Mouse (Mus musculus): ENCODE results near the gene Grm4. TPM values are rescaled to one million over a fixed set of nuclear protein-coding genes. Genes with fewer than 3 reads are reported as not detected.

Grm4 gene
- polyA plus RNA-seq, 1 experiment from 2014 or later: 0.02 TPM

DNA sequence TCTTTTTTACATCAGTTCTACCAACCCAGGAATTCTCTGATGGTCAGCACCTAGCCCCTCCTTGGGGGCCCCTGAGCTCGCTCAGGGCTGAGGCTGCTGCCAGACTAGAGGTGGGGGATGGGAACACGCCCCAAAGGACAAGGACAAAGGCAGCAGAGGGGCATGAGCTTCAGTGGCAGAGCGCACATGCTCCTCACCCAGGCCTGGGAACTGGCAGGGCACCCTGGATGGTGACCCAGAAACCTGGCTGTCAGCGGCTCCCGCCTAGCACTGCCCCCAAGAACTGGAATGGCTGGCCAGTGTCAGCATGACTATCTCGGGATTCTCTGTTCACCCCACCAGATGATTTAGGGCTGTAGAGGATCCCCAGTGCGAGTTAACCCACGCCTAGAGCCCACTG lies 28.0 kb upstream of the Grm4 start:
- Histone ChIP-seq H3K36me3 (replicated peaks) (no peaks in the 10 kb centered on the region), H3K4me2 (no peak overlapping the region), H3K9ac (no peak overlapping the region), H3K4me3 (replicated peaks) (no peak overlapping the region), H3K9me3 (replicated peaks) (no peaks in the 10 kb centered on the region), H3K27me3 (no peaks in the 10 kb centered on the region; the same call in 1 of the 2 replicates), H3K4me1 (replicated peaks) (peaks cover 33% of the 10 kb centered on the region), H3K27ac (replicated peaks) (no peak overlapping the region)
- no peak for ATAC-seq (ENCODE audit: insufficient read depth)
- WGBS (ENCODE audit: insufficient replicate concordance): 41% methylated on average over 8 of the region's 8 CpGs

DNA sequence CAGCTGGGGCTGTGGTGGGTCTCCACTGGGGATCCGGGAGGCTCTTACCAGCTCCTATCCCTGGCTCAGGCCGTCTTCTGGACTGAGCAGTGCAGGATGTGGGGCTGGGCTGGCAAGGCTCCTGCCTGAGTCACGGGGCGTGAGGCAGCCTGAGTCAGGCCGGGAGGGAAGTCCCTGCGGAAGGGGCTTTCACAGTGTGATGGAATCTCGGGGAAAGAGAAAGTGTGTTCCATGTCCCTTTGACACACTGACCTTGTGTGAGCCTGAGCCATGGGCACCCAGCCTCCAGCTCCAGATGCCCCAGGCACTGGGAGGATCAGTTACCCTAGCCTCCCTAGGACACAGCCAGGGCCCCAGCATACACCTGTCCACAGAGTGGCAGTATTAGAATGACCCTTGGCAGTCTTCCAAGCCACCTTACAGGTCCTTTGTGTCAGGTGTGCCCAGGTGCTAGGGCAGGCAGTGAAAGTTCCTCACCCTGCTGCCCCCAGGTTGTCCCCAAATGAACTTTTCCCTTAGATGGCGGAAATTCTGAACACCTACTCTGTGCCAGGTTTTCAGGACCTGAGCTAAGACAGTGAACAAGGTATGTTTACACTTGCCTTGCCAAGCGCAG lies 26.2 kb upstream of the Grm4 start:
- no peak for ATAC-seq (ENCODE audit: insufficient read depth)
- Histone ChIP-seq H3K27ac (replicated peaks) (no peak overlapping the region), H3K4me2 (no peak overlapping the region), H3K9me3 (replicated peaks) (no peaks in the 10 kb centered on the region), H3K27me3 (no peaks in the 10 kb centered on the region; the same call in 1 of the 2 replicates), H3K4me1 (replicated peaks) (peaks cover 20% of the 10 kb centered on the region), H3K9ac (no peak overlapping the region), H3K36me3 (replicated peaks) (no peaks in the 10 kb centered on the region), H3K4me3 (replicated peaks) (no peak overlapping the region)
- 55% methylated on average over 9 of the region's 9 CpGs for WGBS (ENCODE audit: insufficient replicate concordance)

DNA sequence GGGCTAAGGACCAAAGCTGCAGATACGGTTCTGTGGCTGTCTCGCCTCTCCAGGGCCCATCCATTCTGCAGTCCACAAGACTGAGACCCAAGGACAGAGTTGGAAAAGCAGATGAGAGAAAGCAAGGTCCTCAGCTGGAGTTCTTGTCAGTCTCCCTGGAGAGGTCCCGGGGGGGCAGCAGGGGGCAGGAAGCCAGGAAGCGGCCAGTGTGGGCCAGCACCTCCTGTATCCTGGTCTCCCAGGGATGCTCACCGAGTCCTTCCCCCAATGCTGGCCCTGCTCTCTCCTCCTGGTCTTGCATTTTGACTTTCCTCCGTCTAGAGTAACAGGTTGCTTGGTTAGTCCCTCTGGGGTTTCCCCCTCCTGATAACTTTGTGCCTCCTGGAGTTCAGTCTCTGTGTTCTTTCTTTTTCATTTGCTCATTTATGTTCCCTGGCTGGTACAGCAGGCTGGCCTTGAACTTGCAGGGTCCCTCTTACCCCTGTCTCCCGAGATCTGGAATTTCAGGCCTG lies 25.4 kb upstream of the Grm4 start:
- no peaks in the 10 kb centered on the region; the same call in 1 of the 2 replicates for H3K27me3 ChIP-seq
- no peak for ATAC-seq (ENCODE audit: insufficient read depth)
- WGBS (ENCODE audit: insufficient replicate concordance): 62% methylated on average over 7 of the region's 7 CpGs

DNA sequence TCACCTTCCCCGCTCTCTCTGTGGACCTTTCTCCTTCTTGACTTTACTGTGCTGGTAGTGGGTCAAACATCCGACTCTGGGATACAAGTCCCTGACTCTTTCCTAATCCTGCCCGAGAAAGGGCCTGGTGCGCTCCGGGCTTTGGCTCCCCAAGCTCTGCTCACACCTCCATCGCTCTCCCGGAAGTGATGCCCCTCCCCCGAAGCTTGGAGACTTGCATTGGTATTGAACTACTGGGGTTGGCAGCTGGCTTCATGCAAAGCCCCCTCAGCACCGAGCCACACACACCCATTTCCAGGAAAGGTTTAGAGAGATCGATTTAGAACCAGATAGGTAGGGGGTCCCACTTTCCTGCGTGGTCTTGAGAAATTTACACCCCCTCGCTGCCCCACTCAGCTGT lies 24.8 kb upstream of the Grm4 start:
- Histone ChIP-seq H3K36me3 (replicated peaks) (no peaks in the 10 kb centered on the region), H3K9ac (no peak overlapping the region), H3K27ac (replicated peaks) (no peak overlapping the region), H3K4me2 (no peak overlapping the region), H3K4me1 (replicated peaks) (0 out of 2 replicates have a peak, but pooled peaks cover 7% of the 10 kb centered on the region), H3K4me3 (replicated peaks) (no peak overlapping the region), H3K27me3 (no peaks in the 10 kb centered on the region; the same call in 1 of the 2 replicates), H3K9me3 (replicated peaks) (no peaks in the 10 kb centered on the region)
- no peak for ATAC-seq (ENCODE audit: insufficient read depth)
- 43% methylated on average over 12 of the region's 12 CpGs for WGBS (ENCODE audit: insufficient replicate concordance)

More for the DNA sequence above, 25.4 kb upstream of the Grm4 start:
- Histone ChIP-seq H3K4me2 (no peak overlapping the region), H3K4me1 (replicated peaks) (peaks cover 13% of the 10 kb centered on the region), H3K9ac (no peak overlapping the region), H3K36me3 (replicated peaks) (no peaks in the 10 kb centered on the region), H3K4me3 (replicated peaks) (no peak overlapping the region), H3K9me3 (replicated peaks) (no peaks in the 10 kb centered on the region), H3K27ac (replicated peaks) (no peak overlapping the region)

DNA sequence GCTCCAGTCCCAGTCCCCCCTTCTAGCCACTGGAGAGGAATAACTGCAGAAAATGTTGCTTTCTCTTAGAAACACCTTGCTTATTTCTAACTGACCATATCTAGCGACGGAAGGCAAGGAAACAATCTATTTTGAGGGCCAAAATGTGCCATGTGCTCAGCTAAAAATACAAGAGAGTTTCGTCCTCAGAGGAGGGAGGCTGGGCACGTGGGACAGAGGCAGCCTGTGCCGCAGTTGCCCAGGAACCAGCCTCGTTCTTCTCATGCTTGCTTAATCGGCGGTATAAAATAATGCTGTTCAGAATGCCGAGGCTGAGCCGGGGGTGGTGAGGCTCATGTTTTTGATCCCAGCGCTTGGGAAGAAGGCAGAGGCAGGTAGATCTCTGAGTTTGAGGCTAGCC lies 23.3 kb upstream of the Grm4 start:
- H3K4me1 ChIP-seq (replicated peaks): 0 out of 2 replicates have a peak, but pooled peaks cover 4% of the 10 kb centered on the region
- no peak overlapping the region for H3K27ac ChIP-seq (replicated peaks)
- no peaks in the 10 kb centered on the region for H3K9me3 ChIP-seq (replicated peaks)
- no peaks in the 10 kb centered on the region for H3K36me3 ChIP-seq (replicated peaks)
- no peaks in the 10 kb centered on the region; the same call in 1 of the 2 replicates for H3K27me3 ChIP-seq
- H3K9ac ChIP-seq: no peak overlapping the region
- WGBS (ENCODE audit: insufficient replicate concordance): 68% methylated on average over 11 of the region's 11 CpGs
- ATAC-seq (ENCODE audit: insufficient read depth): no peak
- H3K4me3 ChIP-seq (replicated peaks): no peak overlapping the region
- no peak overlapping the region for H3K4me2 ChIP-seq

DNA sequence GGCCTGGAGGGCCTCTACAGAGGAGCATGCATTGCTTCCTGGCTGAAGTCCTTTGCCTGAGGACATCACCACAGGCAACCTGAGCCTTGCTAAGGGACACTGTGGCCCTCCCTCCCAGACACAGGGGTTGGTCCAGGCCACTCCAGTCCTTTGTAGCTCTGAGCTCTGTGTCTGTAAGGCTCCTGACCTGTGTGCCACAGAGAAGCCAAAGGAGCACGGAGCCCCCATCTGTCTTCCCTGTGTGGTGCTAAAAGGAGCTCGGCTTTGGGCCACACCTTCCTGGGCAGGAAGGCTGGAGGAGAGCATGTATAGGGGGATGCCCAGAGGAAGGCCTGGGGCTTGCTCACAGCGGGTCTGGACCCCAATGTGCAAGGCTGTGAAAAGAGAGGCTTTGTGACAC lies 20.8 kb upstream of the Grm4 start:
- WGBS (ENCODE audit: insufficient replicate concordance): 62% methylated on average over 3 of the region's 3 CpGs
- H3K4me3 ChIP-seq (replicated peaks): no peak overlapping the region
- H3K4me2 ChIP-seq: no peak overlapping the region
- no peak for ATAC-seq (ENCODE audit: insufficient read depth)
- H3K27ac ChIP-seq (replicated peaks): no peak overlapping the region
- H3K9me3 ChIP-seq (replicated peaks): no peaks in the 10 kb centered on the region
- H3K4me1 ChIP-seq (replicated peaks): 0 out of 2 replicates have a peak, but pooled peaks cover 4% of the 10 kb centered on the region
- H3K27me3 ChIP-seq: no peaks in the 10 kb centered on the region; the same call in 1 of the 2 replicates
- H3K9ac ChIP-seq: no peak overlapping the region
- no peaks in the 10 kb centered on the region for H3K36me3 ChIP-seq (replicated peaks)

DNA sequence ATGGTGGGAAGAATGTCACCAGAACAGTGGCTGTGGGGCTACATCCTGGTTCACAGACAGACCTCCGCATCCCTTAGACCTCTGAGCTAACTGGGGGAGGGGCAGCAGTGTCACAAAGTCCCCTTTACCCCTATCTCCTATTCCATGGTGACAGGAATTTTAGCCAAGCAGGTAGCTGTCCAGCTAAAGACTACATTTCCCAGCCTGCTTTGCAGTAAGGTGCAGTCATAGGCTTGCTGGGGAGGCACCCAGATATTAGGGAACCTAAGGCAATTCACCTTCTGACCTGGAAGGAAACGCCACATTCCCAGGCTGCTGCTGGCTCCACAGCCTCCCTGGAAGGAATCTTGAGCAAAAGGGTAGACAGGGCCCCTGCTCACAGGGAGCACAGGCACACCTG lies 20.1 kb upstream of the Grm4 start:
- WGBS (ENCODE audit: insufficient replicate concordance): 63% methylated on average over 2 of the region's 2 CpGs
- ATAC-seq (ENCODE audit: insufficient read depth): no peak
- H3K9ac ChIP-seq: no peak overlapping the region
- 0 out of 2 replicates have a peak, but pooled peaks cover 4% of the 10 kb centered on the region for H3K4me1 ChIP-seq (replicated peaks)
- H3K27me3 ChIP-seq: no peaks in the 10 kb centered on the region; the same call in 1 of the 2 replicates
- no peaks in the 10 kb centered on the region for H3K9me3 ChIP-seq (replicated peaks)
- H3K4me2 ChIP-seq: no peak overlapping the region
- no peak overlapping the region for H3K27ac ChIP-seq (replicated peaks)
- no peak overlapping the region for H3K4me3 ChIP-seq (replicated peaks)
- no peaks in the 10 kb centered on the region for H3K36me3 ChIP-seq (replicated peaks)

DNA sequence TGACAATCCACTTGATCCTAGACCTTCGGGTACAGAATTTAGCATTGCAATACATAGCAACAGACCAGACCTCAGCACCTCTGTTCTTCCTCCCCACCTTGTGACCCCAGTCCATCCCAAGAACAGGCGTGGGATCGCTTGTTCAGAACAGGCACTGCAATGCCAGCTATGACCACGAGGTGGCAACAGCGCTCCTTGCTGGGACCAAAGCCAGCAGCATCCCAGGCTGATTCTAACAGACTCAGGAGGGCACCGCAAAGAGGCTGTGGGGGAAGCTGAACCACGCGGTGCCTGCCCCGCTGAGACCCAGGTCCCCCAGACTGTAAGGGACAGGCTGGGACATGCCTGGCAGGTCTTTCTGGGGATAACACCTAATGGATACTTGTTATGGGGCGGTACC lies 13.5 kb upstream of the Grm4 start:
- no peak overlapping the region for H3K4me2 ChIP-seq
- no peaks in the 10 kb centered on the region for H3K27me3 ChIP-seq
- WGBS (ENCODE audit: insufficient replicate concordance): 4% methylated on average over 10 of the region's 10 CpGs
- no peak overlapping the region for H3K27ac ChIP-seq (replicated peaks)
- no peak overlapping the region for H3K9ac ChIP-seq
- no peak overlapping the region for H3K4me3 ChIP-seq (replicated peaks)
- no peaks in the 10 kb centered on the region for H3K9me3 ChIP-seq (replicated peaks)
- 0 out of 2 replicates have a peak, but pooled peaks have one; percentile 44 for ATAC-seq (ENCODE audit: insufficient read depth)
- H3K4me1 ChIP-seq (replicated peaks): 0 out of 2 replicates have a peak, but pooled peaks cover 10% of the 10 kb centered on the region
- no peaks in the 10 kb centered on the region for H3K36me3 ChIP-seq (replicated peaks)

DNA sequence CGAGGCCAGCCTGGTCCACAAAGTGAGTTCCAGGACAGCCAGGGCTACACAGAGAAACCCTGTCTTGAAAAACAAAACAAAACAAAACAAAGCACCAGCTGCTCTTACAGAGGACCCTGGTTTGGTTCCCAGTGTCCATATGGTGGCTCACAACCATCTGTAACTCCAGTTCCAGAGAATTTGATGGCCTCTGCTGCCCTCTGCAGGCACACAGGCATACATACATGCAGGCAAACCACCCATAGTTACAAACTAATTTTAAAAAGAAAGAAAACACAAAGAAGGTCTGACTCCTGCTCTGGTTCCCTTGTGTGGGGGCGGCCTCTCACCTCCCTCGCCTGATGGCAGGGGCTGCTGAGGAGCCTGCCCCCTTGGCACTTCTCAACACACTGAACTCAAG lies 12.2 kb upstream of the Grm4 start:
- H3K4me1 ChIP-seq (replicated peaks): 0 out of 2 replicates have a peak, but pooled peaks cover 10% of the 10 kb centered on the region
- ATAC-seq (ENCODE audit: insufficient read depth): no peak
- no peak overlapping the region for H3K4me3 ChIP-seq (replicated peaks)
- 82% methylated on average over 3 of the region's 3 CpGs for WGBS (ENCODE audit: insufficient replicate concordance)
- H3K4me2 ChIP-seq: no peak overlapping the region
- no peaks in the 10 kb centered on the region for H3K36me3 ChIP-seq (replicated peaks)
- no peak overlapping the region for H3K27ac ChIP-seq (replicated peaks)
- H3K9ac ChIP-seq: no peak overlapping the region
- no peaks in the 10 kb centered on the region for H3K9me3 ChIP-seq (replicated peaks)
- no peaks in the 10 kb centered on the region for H3K27me3 ChIP-seq

DNA sequence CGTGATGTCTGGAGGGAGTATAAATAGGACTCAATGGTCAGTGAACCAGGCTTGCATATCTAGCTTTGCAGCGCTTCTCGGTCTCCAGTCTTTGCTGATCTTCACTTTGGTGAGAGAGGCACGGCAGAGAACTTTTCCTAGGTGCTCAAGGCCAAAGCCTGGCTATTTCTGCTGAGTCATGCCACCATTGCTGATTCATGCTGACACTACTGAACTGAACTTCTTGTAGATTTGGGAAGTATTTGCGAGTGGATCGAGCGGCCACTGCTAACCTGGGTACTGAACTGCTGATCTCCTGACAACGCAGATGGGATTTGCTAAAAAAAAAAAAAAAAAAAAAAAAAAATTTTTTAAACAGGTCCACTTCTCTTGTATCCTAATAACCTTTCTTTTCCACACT lies 10.9 kb upstream of the Grm4 start:
- whole genome bisulfite sequencing (ENCODE audit: insufficient replicate concordance): 54% methylated on average over 8 of the region's 8 CpGs
- H3K27ac ChIP-seq (replicated peaks): no peak overlapping the region
- no peak for ATAC-seq (ENCODE audit: insufficient read depth)
- 0 out of 2 replicates have a peak, but pooled peaks cover 10% of the 10 kb centered on the region for H3K4me1 ChIP-seq (replicated peaks)
- H3K4me3 ChIP-seq (replicated peaks): no peak overlapping the region
- no peaks in the 10 kb centered on the region for H3K36me3 ChIP-seq (replicated peaks)
- H3K9me3 ChIP-seq (replicated peaks): no peaks in the 10 kb centered on the region
- no peaks in the 10 kb centered on the region for H3K27me3 ChIP-seq
- H3K9ac ChIP-seq: no peak overlapping the region
- H3K4me2 ChIP-seq: no peak overlapping the region

DNA sequence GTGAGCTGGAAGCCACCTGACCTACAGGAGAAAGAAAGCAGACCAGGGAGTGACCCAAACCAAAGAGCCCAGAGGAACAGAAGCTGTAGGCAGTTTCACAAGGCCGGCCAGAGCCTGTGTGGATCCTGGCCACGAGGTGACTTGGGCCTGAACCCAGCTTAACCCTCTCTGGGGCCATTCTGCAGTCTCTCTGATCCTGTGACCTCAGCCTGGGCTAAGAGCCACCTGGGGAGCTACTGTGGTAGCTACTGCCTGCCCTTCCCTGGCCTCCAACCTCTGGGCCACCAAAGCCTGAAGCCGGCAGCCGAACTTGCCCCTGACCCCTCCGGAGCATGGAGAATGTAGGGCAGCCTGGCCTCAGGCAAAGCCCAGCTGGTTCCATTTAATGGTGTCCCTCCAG lies 7.6 kb upstream of the Grm4 start:
- ATAC-seq (ENCODE audit: insufficient read depth): no peak
- H3K9me3 ChIP-seq (replicated peaks): no peaks in the 10 kb centered on the region
- no peak overlapping the region for H3K4me3 ChIP-seq (replicated peaks)
- H3K27me3 ChIP-seq: no peaks in the 10 kb centered on the region
- H3K4me2 ChIP-seq: no peak overlapping the region
- no peaks in the 10 kb centered on the region for H3K36me3 ChIP-seq (replicated peaks)
- WGBS (ENCODE audit: insufficient replicate concordance): 63% methylated on average over 5 of the region's 5 CpGs
- no peak overlapping the region for H3K27ac ChIP-seq (replicated peaks)
- 0 out of 2 replicates have a peak, but pooled peaks cover 5% of the 10 kb centered on the region for H3K4me1 ChIP-seq (replicated peaks)
- no peak overlapping the region for H3K9ac ChIP-seq

Measured in liver, embryonic 15.5 days (tissue).